Mouse (Mus musculus): Measurements from ENCODE around the gene Tspan10. TPM values are rescaled to one million over a fixed set of nuclear protein-coding genes. Genes with fewer than 3 reads are reported as not detected.

The Tspan10 gene
- total RNA-seq, 2 experiments from 2014 or later, result not detected

GRCm38 (mm10) chr11:120489054-120489761, 46.8 kb downstream of the Tspan10 start:
- intact Hi-C loops (cut with DNase I), result no loop called here
- peak in 1 of 2 experiments; percentile 73 for DNase-seq (ENCODE audit: extremely low spot score in 1 of 2, low spot score in 2 of 2)

GRCm38 (mm10) chr11:120490291-120491046, 48.0 kb downstream of the Tspan10 start:
- no peak for DNase-seq (ENCODE audit: extremely low spot score in 1 of 2, low spot score in 2 of 2)
- intact Hi-C loops (cut with DNase I), result no loop called here

GRCm38 (mm10) chr11:120491317-120492023, 49.0 kb downstream of the Tspan10 start, which contains the start of gene Slc25a10:
Gene Slc25a10, plus strand, starts transcription at chr11:120491840.
- intact Hi-C loops (cut with DNase I), result no loop called here

GRCm38 (mm10) chr11:120492024-120492877, 49.8 kb downstream of the Tspan10 start:
- intact Hi-C loops (cut with DNase I), result no loop called here

More at GRCm38 (mm10) chr11:120491317-120492023, 49.0 kb downstream of the Tspan10 start, which contains the start of gene Slc25a10:
- peak; percentile 79 to 93 for DNase-seq (ENCODE audit: extremely low spot score in 1 of 2, low spot score in 2 of 2)

DNA sequence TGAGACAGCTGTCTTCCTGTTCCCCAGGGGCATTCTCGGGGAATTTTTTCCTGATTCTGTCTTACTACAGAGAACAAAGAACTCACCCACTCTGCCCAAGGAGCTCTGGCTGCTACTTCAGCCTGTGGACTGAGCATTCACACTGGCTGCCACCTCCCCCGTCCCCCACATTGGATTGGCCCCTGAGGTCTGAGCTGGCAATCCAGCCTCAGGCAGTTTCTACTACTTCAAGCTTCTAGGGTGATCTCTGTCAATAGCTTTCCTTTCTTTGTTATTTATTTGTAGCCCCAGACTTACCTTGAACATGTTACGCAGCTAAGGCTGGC, 50.4 kb downstream of the Tspan10 start:
- no peak for DNase-seq (ENCODE audit: extremely low spot score in 1 of 2, low spot score in 2 of 2)
- intact Hi-C loops (cut with DNase I), result no loop called here

More at GRCm38 (mm10) chr11:120492024-120492877, 49.8 kb downstream of the Tspan10 start:
- no peak for DNase-seq (ENCODE audit: extremely low spot score in 1 of 2, low spot score in 2 of 2)

DNA sequence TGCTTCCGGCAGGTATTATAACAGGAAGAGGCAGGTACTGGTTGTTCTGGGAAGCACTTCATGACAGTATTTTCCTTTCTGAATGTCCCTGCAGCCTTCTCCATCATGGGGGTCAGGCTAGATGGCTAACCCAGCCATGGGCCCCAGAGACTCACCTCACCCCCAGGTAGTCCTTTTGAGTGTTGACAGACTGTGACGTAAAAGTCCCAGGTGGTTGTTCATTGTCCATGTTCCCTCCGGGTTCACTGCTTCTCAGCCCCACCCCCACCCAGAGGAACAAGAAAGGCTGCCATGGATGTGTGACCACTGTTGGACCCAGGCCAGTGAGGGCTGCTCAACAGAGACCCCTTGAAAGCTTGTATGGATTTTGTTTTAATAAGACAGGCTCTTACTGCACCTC, 50.9 kb downstream of the Tspan10 start:
- intact Hi-C loops (cut with DNase I), result no loop called here

DNA sequence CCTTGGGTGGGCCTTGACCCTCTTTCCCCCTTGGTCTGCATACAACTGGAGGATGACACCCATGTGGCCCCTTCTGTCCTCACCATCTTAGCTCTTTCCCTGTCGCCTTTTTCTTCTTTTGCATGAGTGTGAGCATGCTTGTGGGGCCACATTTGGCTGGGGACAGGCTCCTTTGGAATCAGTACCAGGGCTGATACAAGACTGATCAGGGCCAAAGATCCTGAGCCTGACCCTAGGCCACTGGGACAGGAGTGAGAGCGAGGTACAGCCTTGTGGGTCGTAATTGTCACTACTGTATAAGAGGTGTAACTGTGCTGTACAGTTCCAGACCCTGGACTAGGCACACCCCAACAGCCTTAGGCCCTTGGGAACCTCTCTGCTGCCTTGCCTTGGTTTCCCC, 51.5 kb downstream of the Tspan10 start:
- no peak for DNase-seq (ENCODE audit: extremely low spot score in 1 of 2, low spot score in 2 of 2)
- intact Hi-C loops (cut with DNase I), result no loop called here

More for the DNA sequence above, 50.9 kb downstream of the Tspan10 start:
- no peak for DNase-seq (ENCODE audit: extremely low spot score in 1 of 2, low spot score in 2 of 2)

Other genes starting within 250 kb of the Tspan10 start
- gene Bahcc1, start 209.7 kb upstream of the Tspan10 start, total RNA-seq (2021), result 10 to 100 TPM; 19.7 to 20.6 TPM
- 1,000 to 10,000 TPM; 2,375 to 2,523 TPM for gene Actg1, start 94.1 kb upstream of the Tspan10 start, total RNA-seq (2021)
- gene Fscn2, start 81.1 kb upstream of the Tspan10 start, total RNA-seq (2021), result not detected
- gene Faap100, start 63.9 kb upstream of the Tspan10 start, total RNA-seq (2021), result 10 to 100 TPM; 59.2 to 64.4 TPM
- gene Nploc4, start 4.9 kb upstream of the Tspan10 start, total RNA-seq (2021), result 10 to 100 TPM; 63.1 to 70.3 TPM
- gene Pde6g, start 10.9 kb downstream of the Tspan10 start, total RNA-seq (2021), result under 1 TPM; 0.24 to 0.34 TPM
- 10 to 100 TPM; 10.6 to 13.8 TPM for gene Oxld1, start 15.4 kb downstream of the Tspan10 start, total RNA-seq (2021)
- 10 to 100 TPM; 16.8 to 20.8 TPM for gene Ccdc137, start 15.5 kb downstream of the Tspan10 start, total RNA-seq (2021)
- gene Arl16, start 25.0 kb downstream of the Tspan10 start, total RNA-seq (2021), result 10 to 100 TPM; 60.9 to 61.0 TPM
- gene Mrpl12, start 42.0 kb downstream of the Tspan10 start, total RNA-seq (2021), result 10 to 100 TPM; 76.6 to 79.1 TPM
- gene Slc25a10, start 49.2 kb downstream of the Tspan10 start, total RNA-seq (2021), result 10 to 100 TPM; 23.4 to 26.6 TPM
- under 1 TPM in 1 of 2 experiments, not detected in 1; 0.26 TPM for gene Gcgr, start 88.1 kb downstream of the Tspan10 start, total RNA-seq (2021)
- gene Mcrip1, start 107.1 kb downstream of the Tspan10 start, total RNA-seq (2021), result 100 to 1,000 TPM; 103 to 110 TPM
- not detected for gene Ppp1r27, start 108.5 kb downstream of the Tspan10 start, total RNA-seq (2021)
- gene P4hb, start 130.6 kb downstream of the Tspan10 start, total RNA-seq (2021), result 100 to 1,000 TPM; 136 to 138 TPM
- gene Arhgdia, start 139.0 kb downstream of the Tspan10 start, total RNA-seq (2021), result 100 to 1,000 TPM; 406 to 417 TPM
- 10 to 100 TPM; 69.3 to 76.5 TPM for gene Alyref, start 155.7 kb downstream of the Tspan10 start, total RNA-seq (2021)
- 100 to 1,000 TPM; 102 to 110 TPM for gene Anapc11, start 155.8 kb downstream of the Tspan10 start, total RNA-seq (2021)
- not detected for gene Npb, start 165.8 kb downstream of the Tspan10 start, total RNA-seq (2021)
- 100 to 1,000 TPM; 130 TPM for gene Pcyt2, start 175.3 kb downstream of the Tspan10 start, total RNA-seq (2021)
- gene Sirt7, start 182.6 kb downstream of the Tspan10 start, total RNA-seq (2021), result 10 to 100 TPM; 37.5 to 40.6 TPM
- gene Mafg, start 191.0 kb downstream of the Tspan10 start, total RNA-seq (2021), result 10 to 100 TPM; 84.4 to 84.7 TPM
- gene Pycr1, start 201.1 kb downstream of the Tspan10 start, total RNA-seq (2021), result 1 to 10 TPM; 3.0 to 3.8 TPM
- gene Myadml2, start 205.5 kb downstream of the Tspan10 start, total RNA-seq (2021), result 1 to 10 TPM; 3.1 to 3.5 TPM
- 1 to 10 TPM; 4.2 to 5.7 TPM for gene Notum, start 218.5 kb downstream of the Tspan10 start, total RNA-seq (2021)
- 10 to 100 TPM; 59.1 to 66.6 TPM for gene Aspscr1, start 230.3 kb downstream of the Tspan10 start, total RNA-seq (2021)

Measured in left cerebral cortex, postnatal 10 days (tissue).